Mouse (Mus musculus): ENCODE measurements around the gene Nid1. TPM values are rescaled to one million over a fixed set of nuclear protein-coding genes. Genes with fewer than 3 reads are reported as not detected.
"Not testable (repeated sequence)": the region's sequence is repeated elsewhere in the genome, so short reads cannot be mapped to it uniquely, and the experiment has no call there.

Gene Nid1
- polyA plus RNA-seq, 1 experiment from 2014 or later = 135 TPM

DNA sequence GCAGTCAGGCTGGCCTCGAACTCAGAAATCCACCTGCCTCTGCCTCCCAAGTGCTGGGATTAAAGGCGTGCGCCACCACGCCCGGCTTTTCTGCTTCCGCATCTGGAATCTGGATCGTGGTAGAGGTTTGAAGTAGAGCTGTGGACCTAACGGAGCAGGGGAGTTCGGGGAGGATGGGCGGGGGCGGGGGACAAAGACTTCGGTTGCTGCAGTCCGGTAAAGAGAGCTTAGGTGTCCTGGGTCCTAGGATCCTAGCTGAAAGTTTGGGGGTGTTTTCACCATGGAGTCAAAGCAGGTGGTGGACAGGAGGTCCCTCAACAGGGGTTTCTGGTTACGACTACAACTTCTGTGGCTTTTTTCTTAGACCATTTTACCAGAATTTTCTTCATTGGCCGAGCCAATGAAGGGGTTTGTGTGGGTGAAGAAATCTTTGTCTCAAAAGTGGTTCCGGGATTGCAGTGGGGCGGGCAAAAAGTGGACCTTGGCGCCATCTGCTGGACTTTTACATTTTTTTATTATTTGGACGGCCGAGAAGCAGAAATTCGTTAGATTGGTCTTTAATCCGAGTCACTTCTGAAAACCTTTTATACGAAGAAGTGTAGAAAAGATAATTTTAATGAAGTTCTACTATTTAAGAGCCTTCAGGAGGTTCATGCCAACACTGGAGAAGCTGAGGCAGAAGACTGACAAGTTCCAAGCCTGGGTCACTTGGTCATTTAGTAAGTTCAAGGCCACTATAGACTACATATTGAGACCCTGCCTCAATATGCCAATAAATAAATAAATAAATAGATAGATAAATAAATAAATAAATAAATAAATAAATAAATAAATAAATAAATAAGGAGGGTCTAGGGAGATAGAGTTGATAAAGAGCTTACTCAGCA is 22.0 kb upstream of the Nid1 start:
- not testable (repeated sequence) for H3K9me3 ChIP-seq (ENCODE audit: low read length); H3K9ac ChIP-seq (replicated peaks; ENCODE audit: low read length); H3K27ac ChIP-seq (ENCODE audit: low read length); H3K27me3 ChIP-seq (ENCODE audit: insufficient read depth, low read length); H3K36me3 ChIP-seq (ENCODE audit: insufficient read depth, low read length); H3K4me3 ChIP-seq (ENCODE audit: low read length); H3K4me1 ChIP-seq (ENCODE audit: insufficient read depth, low read length)
- H3K4me2 ChIP-seq (replicated peaks; ENCODE audit: low read depth, low read length) = peak overlapping the region; percentile 22
- 36% methylated on average over 23 of the region's 23 CpGs for WGBS
- peak; percentile 77 for ATAC-seq (ENCODE audit: low FRiP score, low TSS enrichment)

DNA sequence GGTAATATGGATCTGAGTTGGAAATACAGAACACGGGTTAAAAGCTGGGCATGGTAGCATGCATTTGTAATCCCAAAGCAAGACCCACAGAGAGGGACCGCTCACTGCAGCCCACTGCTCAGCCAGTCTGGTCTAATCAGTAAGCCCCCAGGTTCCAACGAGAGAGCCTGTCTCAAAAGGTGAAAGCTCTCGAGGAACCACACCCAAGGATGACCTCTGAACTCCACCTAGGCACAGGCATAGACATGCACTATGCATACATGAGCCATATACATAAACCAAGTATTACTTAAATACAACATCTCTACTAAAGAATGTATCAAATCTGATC is 21.4 kb upstream of the Nid1 start:
- H3K4me3 ChIP-seq (ENCODE audit: low read length); H3K27ac ChIP-seq (ENCODE audit: low read length); H3K9me3 ChIP-seq (ENCODE audit: low read length); H3K27me3 ChIP-seq (ENCODE audit: insufficient read depth, low read length); H3K4me2 ChIP-seq (replicated peaks; ENCODE audit: low read depth, low read length); H3K4me1 ChIP-seq (ENCODE audit: insufficient read depth, low read length); H3K9ac ChIP-seq (replicated peaks; ENCODE audit: low read length); H3K36me3 ChIP-seq (ENCODE audit: insufficient read depth, low read length): not testable (repeated sequence)
- WGBS = 78% methylated on average over 2 of the region's 4 CpGs
- ATAC-seq (ENCODE audit: low FRiP score, low TSS enrichment) = peak; percentile 51; the same call in 1 of the 2 replicates

DNA sequence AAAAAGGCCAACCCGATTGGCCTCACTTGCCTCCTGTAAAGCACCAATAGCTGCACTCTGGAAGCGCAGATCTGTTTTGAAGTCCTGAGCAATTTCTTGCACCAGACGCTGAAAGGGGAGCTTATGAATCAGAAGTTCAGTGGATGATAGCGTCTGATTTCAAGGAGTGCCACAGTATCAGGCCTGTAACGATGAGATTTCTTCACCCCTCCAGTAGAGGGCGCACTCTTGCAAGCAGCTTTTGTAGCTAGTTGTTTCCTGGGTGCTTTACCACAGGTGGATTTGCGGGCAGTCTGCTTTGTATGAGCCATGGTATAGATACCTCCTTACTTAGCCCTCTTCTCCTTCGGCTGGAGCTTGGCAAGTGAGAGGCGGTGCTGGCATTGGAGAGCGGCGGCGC is 18.5 kb upstream of the Nid1 start:
- not testable (repeated sequence) for H3K9ac ChIP-seq (replicated peaks; ENCODE audit: low read length); H3K27ac ChIP-seq (ENCODE audit: low read length); H3K4me3 ChIP-seq (ENCODE audit: low read length); H3K4me1 ChIP-seq (ENCODE audit: insufficient read depth, low read length); ATAC-seq (ENCODE audit: low FRiP score, low TSS enrichment); H3K36me3 ChIP-seq (ENCODE audit: insufficient read depth, low read length); H3K9me3 ChIP-seq (ENCODE audit: low read length); H3K4me2 ChIP-seq (replicated peaks; ENCODE audit: low read depth, low read length); H3K27me3 ChIP-seq (ENCODE audit: insufficient read depth, low read length)
- WGBS = 96% methylated on average over 6 of the region's 12 CpGs

DNA sequence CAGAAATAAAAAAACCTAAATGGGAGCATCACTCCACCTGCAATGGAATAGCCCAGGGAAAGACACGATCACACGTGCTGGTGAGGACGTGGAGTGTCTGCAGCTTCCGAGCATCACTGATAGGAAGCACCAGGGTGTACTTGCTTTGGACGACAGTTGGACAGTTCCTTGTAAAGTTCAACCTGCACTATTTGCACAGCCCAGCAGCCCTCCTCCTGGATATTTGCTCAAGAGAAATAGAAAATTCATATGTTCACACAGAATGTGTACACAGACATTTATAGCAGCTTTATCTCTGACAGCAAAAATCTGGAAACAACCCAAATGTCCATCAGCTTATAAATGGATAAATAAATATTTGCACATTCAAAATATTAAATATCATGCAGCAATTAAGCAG is 14.1 kb upstream of the Nid1 start:
- H3K9me3 ChIP-seq (ENCODE audit: low read length); H3K4me1 ChIP-seq (ENCODE audit: insufficient read depth, low read length); H3K4me2 ChIP-seq (replicated peaks; ENCODE audit: low read depth, low read length); ATAC-seq (ENCODE audit: low FRiP score, low TSS enrichment); H3K27me3 ChIP-seq (ENCODE audit: insufficient read depth, low read length); H3K9ac ChIP-seq (replicated peaks; ENCODE audit: low read length); H3K36me3 ChIP-seq (ENCODE audit: insufficient read depth, low read length); H3K4me3 ChIP-seq (ENCODE audit: low read length); H3K27ac ChIP-seq (ENCODE audit: low read length): not testable (repeated sequence)
- no CpG with 5 or more reads among the region's 5 CpGs for WGBS

DNA sequence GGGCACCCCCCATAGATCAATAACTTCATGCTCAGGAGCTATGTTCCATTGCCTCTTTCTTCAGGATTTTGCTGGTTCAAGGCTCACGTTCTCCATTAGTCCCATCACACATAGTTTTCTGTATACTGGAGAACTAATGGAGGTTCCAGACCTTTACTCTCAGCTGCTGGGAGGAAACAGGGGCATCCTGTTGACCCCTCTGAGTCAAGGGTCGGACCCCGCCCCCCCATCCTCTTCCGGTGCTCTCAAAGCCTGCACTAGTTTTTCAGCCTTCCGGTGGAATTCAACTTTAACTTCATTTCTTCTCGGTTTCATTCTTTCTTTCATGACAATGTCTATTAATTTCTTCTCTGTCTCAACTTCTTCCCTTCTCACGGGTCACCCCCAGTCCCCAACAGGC is 1.2 kb upstream of the Nid1 start:
- not testable (repeated sequence) for H3K27me3 ChIP-seq (ENCODE audit: insufficient read depth, low read length); H3K9me3 ChIP-seq (ENCODE audit: low read length); H3K9ac ChIP-seq (replicated peaks; ENCODE audit: low read length); H3K36me3 ChIP-seq (ENCODE audit: insufficient read depth, low read length); ATAC-seq (ENCODE audit: low FRiP score, low TSS enrichment); H3K4me1 ChIP-seq (ENCODE audit: insufficient read depth, low read length); H3K27ac ChIP-seq (ENCODE audit: low read length); H3K4me3 ChIP-seq (ENCODE audit: low read length); H3K4me2 ChIP-seq (replicated peaks; ENCODE audit: low read depth, low read length)
- 63% methylated on average over 3 of the region's 7 CpGs for WGBS

DNA sequence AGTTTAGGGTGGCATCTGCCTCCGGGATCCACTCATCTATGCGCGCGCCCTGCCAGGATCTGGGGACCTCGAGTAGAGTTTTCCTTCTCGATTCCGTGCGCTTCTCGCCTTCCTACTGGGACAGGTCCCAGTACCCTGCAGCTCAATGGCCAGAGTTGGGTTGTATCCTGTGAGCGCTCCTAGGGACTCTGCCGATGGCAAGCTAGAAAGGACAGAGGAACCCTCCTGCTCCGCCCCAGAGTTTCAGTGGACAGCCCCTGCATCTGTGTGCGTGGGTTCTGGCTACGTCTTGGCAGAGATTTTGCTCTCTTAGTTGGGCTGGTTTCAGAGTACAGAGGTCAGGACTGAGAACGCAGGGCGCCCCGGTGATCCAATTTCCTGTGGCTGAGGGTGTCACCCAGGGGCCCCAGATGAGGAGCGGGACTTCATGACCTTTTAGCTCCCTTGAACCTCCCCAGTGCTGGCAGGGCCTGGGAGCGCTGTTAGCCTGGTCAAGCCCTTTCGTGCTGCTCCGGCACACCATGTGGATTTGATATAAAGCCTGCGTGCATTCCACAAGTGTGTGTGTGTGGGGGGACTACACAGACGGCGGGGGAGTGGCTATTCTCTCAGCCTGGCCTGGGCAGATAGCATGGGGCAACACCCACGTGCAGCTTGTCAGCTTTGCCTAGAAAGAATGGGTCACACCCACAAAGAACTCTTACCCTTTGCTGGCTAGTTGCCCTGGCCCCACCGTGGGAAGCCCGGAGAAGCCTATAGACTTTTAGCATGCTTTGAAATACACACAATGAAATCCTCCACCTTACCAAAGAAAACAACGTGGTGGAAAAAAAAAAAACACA is 982 bp downstream of the Nid1 start:
- WGBS = under 1% methylated on average over 14 of the region's 28 CpGs
- H3K36me3 ChIP-seq (ENCODE audit: insufficient read depth, low read length); H3K27me3 ChIP-seq (ENCODE audit: insufficient read depth, low read length); H3K9me3 ChIP-seq (ENCODE audit: low read length); H3K9ac ChIP-seq (replicated peaks; ENCODE audit: low read length); H3K4me1 ChIP-seq (ENCODE audit: insufficient read depth, low read length): not testable (repeated sequence)
- Histone ChIP-seq H3K4me3 (ENCODE audit: low read length) (peak overlapping the region; percentile 34), H3K4me2 (replicated peaks; ENCODE audit: low read depth, low read length) (peak overlapping the region; percentile 36; the same call in 1 of the 2 replicates), H3K27ac (ENCODE audit: low read length) (0 out of 2 replicates have a peak overlapping the region, but pooled peaks have one; percentile 18)
- ATAC-seq (ENCODE audit: low FRiP score, low TSS enrichment) = peak; percentile 78

DNA sequence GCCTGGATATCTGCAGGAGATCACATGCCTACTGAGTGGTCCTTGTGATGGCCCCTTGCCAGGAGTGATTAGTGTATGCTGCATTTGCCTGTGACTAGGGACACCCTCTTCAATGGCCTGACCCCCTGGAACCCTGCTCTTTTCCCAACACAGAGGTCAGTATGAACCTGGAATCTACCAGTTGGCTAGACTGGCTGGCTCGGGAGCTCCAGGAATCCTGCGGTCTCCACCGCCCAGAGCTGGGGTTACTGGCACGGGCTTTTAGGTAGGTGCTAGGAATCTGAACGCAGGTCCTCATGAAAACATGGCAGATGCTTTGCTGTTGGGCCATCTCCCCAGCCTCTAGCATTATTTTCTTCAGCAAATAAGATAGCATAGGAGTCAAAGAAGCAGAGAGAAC is 8.2 kb downstream of the Nid1 start:
- not testable (repeated sequence) for ATAC-seq (ENCODE audit: low FRiP score, low TSS enrichment); H3K27ac ChIP-seq (ENCODE audit: low read length); H3K4me2 ChIP-seq (replicated peaks; ENCODE audit: low read depth, low read length); H3K36me3 ChIP-seq (ENCODE audit: insufficient read depth, low read length); H3K9ac ChIP-seq (replicated peaks; ENCODE audit: low read length); H3K4me3 ChIP-seq (ENCODE audit: low read length); H3K27me3 ChIP-seq (ENCODE audit: insufficient read depth, low read length); H3K4me1 ChIP-seq (ENCODE audit: insufficient read depth, low read length); H3K9me3 ChIP-seq (ENCODE audit: low read length)
- 87% methylated on average over 5 of the region's 5 CpGs for WGBS

DNA sequence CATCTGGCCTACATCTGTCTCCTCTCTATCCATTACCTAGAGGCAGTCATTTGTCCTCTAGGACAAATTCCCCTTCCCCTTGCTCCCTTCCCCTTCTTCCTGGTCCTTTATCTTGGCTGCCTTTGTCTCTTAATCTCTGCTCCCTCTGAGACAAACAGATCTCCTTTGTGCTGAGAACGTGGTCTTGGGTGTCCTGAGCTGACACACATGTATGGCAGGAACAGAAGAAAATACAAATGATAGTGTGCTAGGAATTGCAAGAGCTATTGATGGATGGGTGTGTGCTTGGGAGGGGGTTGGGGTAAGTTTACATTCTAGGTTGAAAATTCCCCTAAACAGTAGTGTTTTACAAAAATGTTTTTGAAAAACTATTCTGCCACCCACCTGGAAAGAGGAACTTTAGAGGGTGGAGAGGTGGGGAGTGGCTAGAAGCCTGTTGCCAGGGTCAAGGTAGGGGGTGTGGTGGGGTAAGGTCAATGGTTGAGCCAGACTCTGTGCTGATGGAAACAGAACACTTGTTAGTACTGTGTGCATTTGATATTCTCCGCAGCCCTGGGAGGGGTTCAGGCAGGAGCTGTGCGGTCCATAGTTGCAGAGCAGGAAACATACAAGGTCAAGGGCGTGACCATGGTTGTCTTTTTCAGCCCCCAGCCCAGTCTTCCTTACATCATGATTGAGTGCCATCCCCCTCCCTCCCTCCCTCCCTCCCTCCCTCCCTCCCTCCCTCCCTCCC is 9.5 kb downstream of the Nid1 start:
- not testable (repeated sequence) for H3K4me3 ChIP-seq (ENCODE audit: low read length); H3K4me2 ChIP-seq (replicated peaks; ENCODE audit: low read depth, low read length); H3K9me3 ChIP-seq (ENCODE audit: low read length); H3K27me3 ChIP-seq (ENCODE audit: insufficient read depth, low read length); H3K36me3 ChIP-seq (ENCODE audit: insufficient read depth, low read length); H3K9ac ChIP-seq (replicated peaks; ENCODE audit: low read length); H3K27ac ChIP-seq (ENCODE audit: low read length); H3K4me1 ChIP-seq (ENCODE audit: insufficient read depth, low read length)
- WGBS = 49% methylated on average over 4 of the region's 4 CpGs
- peak; percentile 73; the same call in 1 of the 2 replicates for ATAC-seq (ENCODE audit: low FRiP score, low TSS enrichment)

DNA sequence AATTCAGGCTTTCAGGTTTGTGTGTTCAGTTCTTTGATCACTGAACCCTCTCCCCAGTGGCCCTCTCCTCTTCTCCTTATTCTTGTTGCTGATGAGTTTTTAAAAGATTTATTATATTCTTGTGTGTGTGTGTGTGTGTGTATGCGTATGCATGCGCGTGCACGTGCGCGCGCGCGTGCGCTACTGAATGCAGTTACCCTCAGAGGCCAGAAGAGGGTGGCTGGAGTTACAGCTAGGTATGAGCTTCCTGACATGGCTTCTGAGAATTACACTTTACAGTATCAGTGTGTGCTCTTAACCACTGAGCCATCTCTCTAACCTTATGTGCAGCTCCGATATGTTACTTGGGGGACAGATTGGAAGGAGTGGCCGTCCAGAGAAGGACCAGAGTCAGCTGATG is 12.6 kb downstream of the Nid1 start:
- H3K27me3 ChIP-seq (ENCODE audit: insufficient read depth, low read length); H3K9ac ChIP-seq (replicated peaks; ENCODE audit: low read length); H3K4me3 ChIP-seq (ENCODE audit: low read length); H3K9me3 ChIP-seq (ENCODE audit: low read length); ATAC-seq (ENCODE audit: low FRiP score, low TSS enrichment); H3K4me2 ChIP-seq (replicated peaks; ENCODE audit: low read depth, low read length); H3K36me3 ChIP-seq (ENCODE audit: insufficient read depth, low read length); H3K4me1 ChIP-seq (ENCODE audit: insufficient read depth, low read length); H3K27ac ChIP-seq (ENCODE audit: low read length): not testable (repeated sequence)
- 79% methylated on average over 12 of the region's 12 CpGs for WGBS
